Mouse (Mus musculus) cerebellum, adult 9-11 months (tissue): ENCODE measurements around the gene Neb.

ENCODE experiments used
- DNase-seq: peaks from one replicate; pipeline ENCODE4 v3.0.0; 2022

The Neb gene

DNA sequence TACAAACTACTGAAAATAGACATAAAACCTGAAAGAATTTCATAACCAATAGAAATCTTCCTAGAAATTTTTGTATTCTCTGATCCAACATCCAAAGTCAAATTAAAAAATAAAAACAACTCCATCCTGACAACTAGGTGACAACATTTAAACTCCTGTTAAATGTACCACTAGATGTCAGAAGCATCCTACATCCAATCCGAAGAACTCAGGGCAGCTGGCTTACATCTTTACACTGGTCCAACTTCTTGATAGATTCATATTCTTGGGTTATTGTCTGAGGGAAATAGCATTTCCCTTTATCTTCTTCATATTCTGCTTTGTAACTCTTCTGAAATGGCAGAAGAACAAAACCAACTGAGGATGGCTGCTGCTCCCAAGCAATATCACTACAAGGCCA is 74.9 kb downstream of the Neb start:
- no peak for DNase-seq

DNA sequence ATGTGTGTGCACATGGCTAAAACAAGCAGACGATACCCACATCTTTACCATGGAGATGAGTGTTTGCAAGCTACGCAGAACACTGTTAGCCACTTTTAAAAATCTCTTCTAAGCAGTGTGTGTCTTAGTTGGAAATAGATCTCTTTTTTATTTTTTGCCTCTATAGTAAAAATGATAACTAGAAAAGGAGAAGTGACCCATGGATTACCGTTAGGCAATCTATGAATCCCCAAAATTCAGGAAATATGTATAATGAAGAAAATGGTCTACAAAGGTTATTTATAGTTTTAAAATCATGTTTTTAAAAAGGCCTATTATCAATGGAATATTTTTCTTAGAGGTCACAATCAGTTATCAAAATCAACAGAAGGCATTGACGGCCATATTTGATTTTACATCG is 80.3 kb downstream of the Neb start:
- DNase-seq = no peak

DNA sequence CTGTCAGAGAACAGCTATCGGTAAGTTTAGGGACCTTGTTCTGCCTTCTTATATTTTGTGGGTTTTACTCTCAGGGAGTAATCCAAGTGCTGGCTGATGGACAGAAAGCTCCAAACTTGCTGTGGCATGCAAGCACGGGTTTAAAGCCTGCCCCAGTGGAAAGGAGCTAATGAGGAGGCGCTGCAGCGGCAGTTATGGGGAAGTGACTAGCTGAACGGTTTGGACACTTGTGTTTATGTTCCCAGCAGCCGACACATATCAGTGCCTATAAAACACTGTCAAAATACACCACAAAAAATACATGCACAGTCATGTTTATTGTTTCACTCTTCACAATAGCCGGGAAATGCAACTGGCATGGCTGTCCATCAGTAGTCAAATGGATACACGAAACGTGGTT is 81.5 kb downstream of the Neb start:
- no peak for DNase-seq

DNA sequence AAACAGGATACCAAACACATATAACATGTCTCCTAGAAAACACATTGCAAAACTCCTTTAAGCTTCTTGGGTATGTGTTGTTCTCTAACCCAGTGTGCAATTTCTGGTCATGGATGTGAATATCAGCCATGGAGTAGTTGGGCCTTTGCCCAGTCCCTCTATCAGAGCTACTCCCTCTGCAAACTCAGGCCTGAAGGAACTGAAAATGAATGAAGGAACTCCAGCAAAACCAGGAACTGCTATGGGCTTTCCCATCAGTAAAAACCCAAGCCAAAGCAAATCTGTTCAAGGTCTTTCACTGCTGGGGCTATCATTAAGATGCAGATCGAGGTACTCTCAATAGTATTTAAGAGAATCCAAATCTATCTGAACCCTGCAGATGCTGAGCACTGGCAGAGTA is 90.8 kb downstream of the Neb start:
- no peak for DNase-seq

DNA sequence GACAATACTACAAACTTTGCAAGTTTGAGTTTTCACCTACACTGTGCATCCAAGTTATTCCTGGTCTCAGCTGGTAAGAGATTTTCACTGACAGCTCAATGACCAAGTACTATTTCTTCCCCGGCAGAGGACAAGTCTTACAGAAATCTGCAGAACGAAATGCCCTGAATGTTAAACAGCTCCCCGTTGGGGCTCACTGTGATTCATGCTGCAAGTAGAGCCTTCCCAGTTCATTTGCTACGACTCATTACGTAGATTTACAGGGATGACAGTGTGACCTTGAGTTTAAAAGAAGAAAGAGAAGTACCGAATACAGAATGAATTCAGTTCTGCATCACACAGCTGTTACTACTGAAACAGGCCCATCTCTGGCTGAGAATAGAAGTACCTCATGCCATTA is 91.9 kb downstream of the Neb start:
- DNase-seq = no peak

DNA sequence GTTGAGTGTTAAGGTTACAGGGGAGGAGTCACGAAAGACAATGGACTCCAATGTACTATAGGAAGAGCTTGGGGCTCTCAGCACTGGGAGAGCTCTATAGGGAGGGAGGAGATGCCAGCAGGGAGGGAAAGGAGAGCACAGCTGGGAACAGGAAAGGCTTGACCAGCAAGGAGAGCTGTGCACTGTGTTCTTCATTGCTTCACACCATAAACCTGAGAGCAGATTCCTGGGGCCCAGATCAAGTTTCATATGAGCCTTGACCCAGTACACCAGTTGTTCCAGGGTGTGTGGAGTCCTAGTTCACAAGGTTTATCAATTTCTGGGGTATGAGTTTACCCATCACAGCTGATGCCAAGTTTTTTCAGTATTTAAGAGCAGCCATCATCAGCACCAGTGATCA is 106.1 kb downstream of the Neb start:
- DNase-seq = no peak

DNA sequence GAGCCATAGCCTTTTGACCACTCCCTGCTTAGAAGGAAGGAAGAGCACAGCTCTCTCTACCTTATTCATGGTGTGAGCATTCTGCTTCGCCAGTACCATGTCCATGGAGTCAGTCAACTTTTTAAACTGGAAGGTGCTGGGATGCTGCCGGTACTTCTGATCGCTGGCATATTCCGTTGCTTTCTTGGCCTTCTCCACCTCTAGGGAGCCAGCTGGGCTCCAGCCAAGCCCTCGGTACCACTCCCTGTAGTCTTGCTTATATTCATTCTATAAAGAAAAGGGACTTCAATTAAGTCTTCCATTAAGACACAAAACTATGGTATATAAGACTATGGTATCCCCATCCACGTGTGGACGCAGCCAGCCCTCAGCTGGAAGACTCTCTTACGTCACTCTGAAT is 107.4 kb downstream of the Neb start:
- DNase-seq = no peak

DNA sequence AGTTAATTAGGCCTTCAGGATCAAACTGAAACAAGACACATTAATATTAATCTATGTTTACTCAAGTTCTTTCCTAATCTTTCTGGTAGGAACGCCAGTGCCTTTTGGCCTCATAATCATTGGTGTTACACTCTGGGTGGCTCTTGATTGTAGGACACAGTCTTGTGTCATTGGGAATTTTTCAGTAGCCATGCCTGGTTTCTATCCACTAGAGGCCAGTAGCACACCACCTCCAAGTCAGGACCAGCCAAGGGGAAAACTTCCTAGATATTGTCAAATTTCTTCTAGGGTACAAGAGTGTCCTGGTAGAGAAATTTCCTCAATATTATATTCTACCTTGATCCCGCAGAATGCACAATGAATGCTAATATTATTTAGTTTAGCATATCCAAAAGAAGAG is 116.1 kb downstream of the Neb start:
- DNase-seq = peak; percentile 64

DNA sequence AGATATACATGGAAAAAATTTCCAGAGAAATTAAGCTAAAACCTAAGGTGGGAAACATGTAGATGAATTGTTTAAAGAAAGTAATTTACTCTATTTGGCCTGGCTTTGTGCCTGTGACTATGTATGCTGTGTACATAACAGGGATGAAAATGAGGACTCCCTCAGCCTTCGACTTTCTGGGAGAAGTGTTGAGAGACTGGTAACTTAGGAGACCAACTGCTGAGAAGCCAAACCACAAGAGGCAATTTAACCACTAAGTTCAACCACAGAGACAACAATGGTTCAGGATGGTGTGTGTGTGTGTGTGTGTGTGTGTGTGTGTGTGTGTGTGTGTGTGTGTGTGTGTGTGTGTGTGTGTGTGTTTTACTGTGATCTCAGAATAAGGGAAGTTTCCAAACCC is 126.2 kb downstream of the Neb start:
- DNase-seq = no peak

DNA sequence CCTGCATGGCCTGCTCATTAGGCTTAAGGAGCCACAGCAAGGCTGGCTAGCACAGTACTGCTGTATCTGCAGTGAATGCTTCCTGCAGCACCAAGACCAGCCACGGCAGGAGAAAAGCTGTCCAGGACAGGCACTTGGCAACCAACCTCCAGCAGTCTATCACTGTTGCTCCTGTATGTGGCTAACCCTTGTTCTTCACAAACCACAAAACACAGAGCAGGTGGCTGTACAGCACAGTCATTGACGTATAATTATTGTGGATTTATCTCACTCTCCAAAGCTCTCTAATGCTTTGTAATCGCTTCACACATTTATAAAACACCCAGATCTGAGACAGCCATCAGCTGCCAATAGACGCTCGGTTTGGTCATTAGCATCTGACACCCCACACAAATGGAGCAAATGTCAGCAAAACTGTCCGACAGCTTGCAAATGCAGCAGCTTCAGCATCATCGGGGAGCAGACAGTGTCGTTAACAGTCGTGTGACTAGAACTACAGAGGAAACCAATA is 129.9 kb downstream of the Neb start:
- DNase-seq = no peak

DNA sequence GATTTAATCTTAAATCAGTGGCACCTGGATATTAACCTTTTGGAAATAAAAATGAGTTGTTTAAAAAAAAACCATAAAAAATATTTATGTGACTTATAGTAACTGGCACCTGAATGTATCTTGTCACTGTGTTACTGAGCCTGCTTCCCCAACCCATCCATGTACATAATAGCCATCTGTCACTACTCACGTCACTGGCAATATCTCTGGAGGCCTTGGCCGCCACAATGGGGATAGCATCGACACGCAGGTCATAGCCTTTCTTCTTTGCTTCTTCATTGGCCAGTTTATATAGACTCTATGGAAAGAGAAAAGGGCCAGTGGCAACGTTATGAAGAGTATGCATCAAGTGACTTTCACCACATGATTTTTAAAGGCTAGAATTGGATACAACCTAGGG is 133.2 kb downstream of the Neb start:
- peak; percentile 72 for DNase-seq

DNA sequence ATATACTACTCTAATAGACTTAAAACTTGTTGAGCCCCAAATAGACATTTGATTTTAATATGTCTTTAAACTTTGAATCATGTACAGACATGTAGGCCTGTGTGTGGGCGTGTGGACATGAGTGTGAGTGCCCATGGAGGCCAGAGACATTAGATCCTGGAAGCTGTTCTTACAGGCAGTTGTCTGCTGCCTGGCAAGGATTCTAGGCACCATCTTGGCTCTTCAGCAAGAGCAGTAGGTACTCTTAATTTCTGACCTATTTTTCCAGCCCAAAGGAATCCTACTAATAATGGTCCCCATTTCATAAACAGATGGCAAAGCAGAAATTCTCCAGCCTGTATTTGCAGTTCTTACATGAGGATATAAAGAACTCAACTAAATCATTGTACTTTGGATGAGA is 135.6 kb downstream of the Neb start:
- peak; percentile 81 for DNase-seq

DNA sequence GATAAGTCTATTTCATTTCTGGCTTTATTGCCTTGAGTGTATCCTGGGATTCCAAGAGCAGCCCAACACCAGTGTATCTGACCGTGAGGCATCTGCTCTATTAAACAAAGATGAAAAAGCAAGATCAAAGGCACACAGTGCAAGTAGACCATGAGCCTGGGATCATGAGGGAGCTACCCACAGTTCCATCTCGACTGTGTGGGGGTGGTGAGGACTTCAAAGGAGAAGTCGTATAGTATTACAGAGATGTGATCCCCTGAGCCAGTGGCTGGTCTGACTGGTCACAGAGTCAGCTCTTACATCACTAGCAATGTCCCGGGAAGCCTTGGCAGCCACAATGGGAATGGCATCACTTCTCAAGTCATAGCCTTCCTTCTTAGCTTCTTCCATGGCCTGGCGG is 140.4 kb downstream of the Neb start:
- DNase-seq = no peak

DNA sequence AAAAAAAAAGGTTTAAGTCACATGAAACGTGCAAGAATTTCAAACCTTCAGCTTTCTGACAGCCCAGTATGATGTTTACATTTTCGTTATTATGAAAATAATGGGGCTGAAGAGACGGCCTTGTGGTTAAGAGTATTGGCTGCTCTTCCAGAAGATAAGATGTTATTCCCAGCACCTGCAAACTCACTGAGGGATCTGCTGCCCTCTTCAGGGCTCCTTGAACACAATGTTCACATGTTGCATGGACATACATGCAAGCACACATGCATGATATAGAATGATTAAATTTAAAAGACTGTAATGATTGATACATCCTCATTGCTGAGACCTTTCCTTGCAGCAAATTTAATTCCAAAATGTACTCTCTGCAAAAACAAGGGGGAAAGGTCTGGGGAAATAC is 150.7 kb downstream of the Neb start:
- no peak for DNase-seq

DNA sequence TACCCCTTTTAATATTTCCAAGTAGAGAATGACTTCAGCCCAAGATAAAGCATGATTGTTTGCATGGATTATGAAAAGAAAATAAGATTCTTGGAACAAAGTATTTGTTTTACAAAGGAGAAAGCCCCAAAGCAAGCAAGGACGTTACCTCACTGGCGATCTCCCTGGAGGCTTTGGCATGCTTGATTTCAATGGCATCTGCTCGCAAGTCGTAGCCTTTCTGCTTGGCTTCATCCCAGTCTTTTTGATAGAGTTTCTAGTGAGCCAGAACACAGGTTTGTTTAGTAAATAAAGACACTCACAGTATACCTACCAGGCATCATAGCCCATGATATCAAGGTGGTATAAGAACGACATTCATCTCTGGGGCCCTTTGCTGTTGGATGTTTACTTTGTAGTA is 153.9 kb downstream of the Neb start:
- DNase-seq = peak; percentile 80

DNA sequence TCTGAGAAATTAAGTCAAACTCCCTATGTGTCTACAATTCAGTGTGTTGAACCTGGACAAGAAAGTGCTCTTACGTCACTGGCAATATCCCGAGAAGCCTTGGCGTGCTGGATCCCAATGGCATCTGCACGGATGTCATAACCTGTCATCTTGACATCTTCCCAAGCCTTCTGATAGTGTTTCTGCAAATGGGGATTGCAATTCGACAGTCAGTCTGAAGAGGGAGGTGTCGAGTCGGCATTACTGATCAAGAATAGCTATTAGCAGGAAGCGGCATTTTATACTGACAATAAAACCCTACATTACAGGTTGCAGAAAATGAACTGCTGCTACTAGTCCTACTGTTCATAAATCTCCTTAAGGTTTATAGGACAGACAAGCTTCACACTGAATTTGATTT is 158.2 kb downstream of the Neb start:
- DNase-seq = no peak

DNA sequence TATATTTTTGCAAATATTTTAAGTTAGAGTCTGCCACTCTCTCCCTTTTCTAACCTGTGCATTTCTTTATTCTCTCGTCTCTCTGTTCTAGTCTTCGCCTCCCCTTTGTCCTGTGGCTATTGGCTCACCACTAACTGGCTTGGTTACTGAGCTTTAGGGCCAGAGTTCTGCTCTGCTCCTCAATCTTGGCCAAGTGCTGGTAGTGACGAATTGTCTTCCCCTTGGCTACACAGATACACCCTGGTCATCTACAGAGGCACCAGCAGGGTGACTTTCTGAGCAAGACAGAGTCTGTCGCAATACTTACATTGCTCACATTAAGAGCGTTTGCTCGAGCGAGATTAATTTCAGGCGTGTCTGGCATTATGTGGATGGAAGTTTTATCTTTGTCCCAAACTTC is 162.3 kb downstream of the Neb start:
- DNase-seq = no peak

DNA sequence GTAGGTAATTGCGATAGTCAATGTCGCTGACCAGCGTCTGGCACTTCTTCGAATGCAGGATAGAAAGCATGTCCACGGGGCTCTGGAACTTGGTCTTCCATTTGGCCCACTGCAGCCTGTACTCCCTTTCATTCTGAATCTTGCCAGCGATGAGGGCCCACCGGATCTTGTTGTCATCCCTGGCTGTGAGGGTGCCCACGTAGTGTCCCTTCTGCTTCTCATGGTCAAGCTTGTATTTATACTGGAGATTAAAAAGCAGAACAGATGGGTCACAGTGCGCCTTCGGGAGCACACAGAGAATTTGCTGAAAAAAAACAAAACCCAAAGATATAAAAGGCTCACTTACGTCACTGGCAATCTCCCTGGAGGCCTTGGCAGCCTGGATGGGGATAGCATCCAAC is 165.7 kb downstream of the Neb start:
- DNase-seq = peak; percentile 96

DNA sequence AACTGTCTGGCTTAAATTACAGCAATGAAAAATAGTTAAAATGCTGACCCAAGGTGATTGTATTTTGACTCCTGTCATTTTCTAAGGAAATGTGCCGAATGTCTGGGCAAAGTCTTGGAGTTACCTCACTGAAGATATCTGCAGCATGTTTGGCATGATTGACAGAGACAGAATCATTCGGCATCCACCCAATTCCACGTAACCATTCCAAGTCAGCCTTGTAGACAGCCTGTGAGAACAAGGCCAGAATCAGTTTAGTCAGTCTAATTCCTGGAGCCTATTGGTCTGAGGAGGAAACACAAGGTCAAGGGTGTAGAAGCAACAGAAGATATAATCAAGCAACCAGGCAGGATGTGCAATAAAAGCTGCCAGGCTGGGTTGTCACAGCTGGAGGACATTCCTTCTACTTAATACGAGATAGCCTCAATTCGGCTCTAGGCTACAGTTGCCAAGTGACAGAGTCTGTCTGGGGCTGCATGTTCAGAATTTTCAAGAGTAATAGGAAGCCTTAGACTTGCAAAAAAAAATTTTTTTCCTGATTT is 166.8 kb downstream of the Neb start:
- peak; percentile 75 for DNase-seq

DNA sequence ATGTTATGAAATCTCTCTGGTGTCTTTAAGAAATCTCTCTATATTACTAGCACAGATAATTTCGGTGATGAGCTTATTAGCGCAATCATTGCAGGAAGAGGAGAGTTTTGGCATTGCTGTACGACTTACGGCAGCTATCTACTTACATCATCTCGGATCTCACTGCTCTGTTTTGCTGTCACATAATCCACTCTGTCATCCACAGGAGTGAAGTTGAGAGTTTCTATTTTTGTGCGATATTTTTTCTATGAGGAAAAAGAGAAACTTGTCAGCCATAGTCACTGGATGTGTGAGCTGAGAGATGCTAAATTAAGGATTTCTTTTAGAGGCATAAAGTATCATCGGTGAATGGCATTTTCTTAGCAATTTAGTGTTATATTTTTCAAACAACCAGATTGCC is 167.6 kb downstream of the Neb start:
- no peak for DNase-seq

DNA sequence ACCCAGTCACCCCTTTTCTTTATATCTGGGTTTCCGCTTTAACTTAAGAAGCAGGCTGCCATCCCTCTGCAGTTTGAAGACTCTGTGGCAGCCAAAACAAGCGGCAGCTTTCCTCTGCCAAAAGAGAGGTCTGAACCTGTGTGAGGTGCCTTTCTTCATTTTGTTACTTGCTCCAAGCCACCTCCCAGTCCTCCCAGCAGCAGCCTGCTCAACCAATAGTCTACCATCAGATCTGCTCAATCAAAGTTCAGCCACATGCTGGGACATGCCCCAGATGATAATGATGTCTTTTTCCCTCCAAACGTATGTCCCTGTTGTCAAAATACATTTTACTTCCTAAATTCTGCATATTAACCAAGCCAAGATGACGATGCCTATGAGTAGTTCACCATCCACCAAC is 173.3 kb downstream of the Neb start:
- DNase-seq = no peak

DNA sequence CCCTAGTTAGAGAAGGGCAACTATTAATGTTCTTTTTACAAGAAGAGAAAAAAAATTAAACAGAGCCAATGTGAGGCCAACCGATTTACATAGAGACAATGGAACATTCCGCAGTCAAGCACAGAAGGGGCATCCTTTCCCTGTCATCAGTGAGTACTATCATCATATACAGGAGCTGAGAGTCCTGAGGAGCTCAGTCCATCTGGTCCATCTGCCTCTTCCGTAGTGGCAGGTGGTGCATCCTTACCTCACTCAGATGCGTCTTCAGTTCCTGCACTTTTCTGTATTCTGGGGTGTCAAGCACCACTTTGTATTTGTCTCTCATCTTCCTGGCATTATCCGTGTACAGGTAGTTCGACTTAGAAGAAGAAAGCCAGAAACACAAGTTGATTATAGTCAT is 184.6 kb downstream of the Neb start:
- DNase-seq = peak; percentile 91

DNA sequence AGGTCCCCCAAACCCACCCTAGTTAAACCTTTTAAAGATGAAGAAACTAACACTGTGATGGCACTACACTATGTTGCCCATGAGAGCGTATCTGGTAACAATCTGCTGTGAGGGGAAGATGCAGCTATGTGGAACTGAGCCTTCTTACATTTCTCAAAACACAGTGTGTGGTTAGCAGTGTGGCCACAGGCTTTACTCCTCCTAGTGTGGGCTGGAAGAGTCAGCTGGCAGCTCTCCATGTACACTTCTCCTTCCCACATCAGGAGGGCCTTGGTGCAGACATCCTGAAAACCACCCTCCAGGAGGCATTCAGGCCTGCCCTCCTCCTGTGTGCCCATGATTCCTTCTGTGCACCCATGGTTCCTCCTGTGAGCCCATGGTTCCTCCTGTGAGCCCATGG is 198.6 kb downstream of the Neb start:
- no peak for DNase-seq

DNA sequence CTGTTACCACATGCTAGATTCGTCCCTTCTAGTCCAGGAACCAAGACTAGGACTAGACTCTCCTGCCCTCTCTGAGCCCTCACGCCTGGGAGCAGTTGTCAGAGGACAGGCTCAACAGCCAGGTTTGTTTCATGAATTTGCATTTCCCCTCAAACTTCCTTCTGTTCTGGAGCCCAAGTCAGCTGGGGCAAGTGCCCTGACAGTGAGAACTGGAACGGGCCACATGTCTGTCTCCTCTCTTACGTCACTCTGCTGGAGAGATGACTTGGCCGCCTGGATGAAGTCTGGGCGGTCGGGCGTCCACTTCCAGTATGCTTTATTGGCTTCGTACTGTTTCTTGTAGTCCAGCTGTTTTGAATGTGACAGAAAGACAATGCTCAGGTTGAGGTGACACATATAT is 200.5 kb downstream of the Neb start:
- peak; percentile 57 for DNase-seq

DNA sequence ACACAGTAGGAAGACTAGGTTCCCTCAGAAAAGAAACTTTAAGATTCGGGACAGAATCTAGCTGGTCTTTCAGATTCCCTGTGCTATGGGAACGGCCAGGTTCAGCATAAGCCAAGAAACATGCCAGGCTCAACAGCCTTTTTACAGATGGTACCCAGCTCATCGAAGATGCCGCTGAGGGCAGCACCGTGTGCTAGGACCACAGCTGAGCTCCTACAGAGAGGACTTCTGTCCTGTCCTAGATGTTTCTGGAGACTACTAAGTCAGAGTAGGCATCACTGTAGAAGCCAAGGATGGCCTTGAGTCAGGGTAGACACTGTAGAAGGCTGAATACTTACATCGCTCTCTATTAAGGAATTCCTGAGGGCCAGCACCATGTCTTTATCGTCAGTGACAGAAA is 201.1 kb downstream of the Neb start:
- DNase-seq = peak; percentile 88

DNA sequence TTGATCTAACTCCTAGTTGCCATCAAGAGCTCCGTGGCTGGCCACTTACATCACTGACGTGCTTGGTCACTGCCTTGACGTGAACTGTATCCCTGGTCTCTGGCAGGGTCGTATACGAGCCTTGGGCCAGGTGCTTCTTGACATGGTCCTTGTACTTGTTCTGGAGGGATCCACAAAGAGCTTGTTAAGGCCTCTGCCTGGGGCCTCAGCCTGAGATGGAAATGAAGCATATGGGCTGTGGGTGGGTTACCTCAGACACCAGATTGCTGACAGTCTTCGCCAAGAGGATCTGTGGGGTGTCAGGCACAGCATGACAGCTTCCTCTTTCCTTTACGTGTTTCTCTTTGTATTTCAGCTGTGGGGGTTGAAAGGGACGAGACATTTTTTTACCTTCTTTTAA is 201.7 kb downstream of the Neb start:
- peak; percentile 97 for DNase-seq
